Mouse (Mus musculus) C2C12 (cell line): ENCODE results near the gene Mymk. TPM values are rescaled to one million over a fixed set of nuclear protein-coding genes. Genes with fewer than 3 reads are reported as not detected.

Experiments
- H3K27me3 ChIP-seq: one replicate; pipeline ENCODE4 v1.6.1; 2011; ENCODE audit not compliant: control insufficient read depth, insufficient read depth, insufficient read length
- H3K36me3 ChIP-seq: one replicate; pipeline ENCODE4 v1.6.1; 2011; ENCODE audit not compliant: control insufficient read depth, insufficient read depth
- H3K4me3 ChIP-seq: one replicate; pipeline ENCODE4 v1.5.1; 2011; ENCODE audit warnings: mild to moderate bottlenecking, control low read depth; ENCODE audit not compliant: poor library complexity, insufficient read depth, severe bottlenecking
- H3K79me2 ChIP-seq: one replicate; pipeline ENCODE4 v1.6.1; 2011; ENCODE audit not compliant: control insufficient read depth, insufficient read depth
- H3K79me3 ChIP-seq: one replicate; pipeline ENCODE4 v1.6.1; 2011; ENCODE audit warnings: low read depth, control low read depth
- H3ac ChIP-seq: one replicate; pipeline ENCODE3; 2011; ENCODE audit warnings: low read depth; ENCODE audit not compliant: control insufficient read depth, insufficient read length
- CEBPB ChIP-seq: IDR thresholded peaks from one replicate; pipeline ENCODE4 v1.6.1; 2011; ENCODE audit warnings: low read depth, mild to moderate bottlenecking, control low read depth, moderate library complexity
- CTCF ChIP-seq: IDR thresholded peaks from one replicate; pipeline ENCODE4 v1.5.1; 2011; ENCODE audit not compliant: control insufficient read depth, insufficient read depth, insufficient read length
- FOSL1 ChIP-seq: IDR thresholded peaks from one replicate; pipeline ENCODE4 v1.8.0; 2011; ENCODE audit warnings: mild to moderate bottlenecking, low read length; ENCODE audit not compliant: poor library complexity, insufficient read depth, severe bottlenecking
- MAX ChIP-seq: IDR thresholded peaks from one replicate; pipeline ENCODE4 v1.6.1; 2011; ENCODE audit warnings: mild to moderate bottlenecking, control low read depth
- MYOD1 ChIP-seq: IDR thresholded peaks from one replicate; pipeline ENCODE4 v1.6.1; 2011; ENCODE audit warnings: low read depth; ENCODE audit not compliant: control insufficient read depth, insufficient read length
- MYOG ChIP-seq: IDR thresholded peaks from one replicate; pipeline ENCODE4 v1.6.1; 2011; ENCODE audit not compliant: control insufficient read depth, insufficient read length; ENCODE audit errors: extremely low read depth
- USF1 ChIP-seq: IDR thresholded peaks from one replicate; pipeline ENCODE4 v1.6.1; 2011; ENCODE audit warnings: low read depth, mild to moderate bottlenecking, control low read depth, moderate library complexity
- long read RNA-seq, 2 experiments: library from polyadenylated mRNA; unstranded; transcript quantifications; one replicate each; pipeline ENCODE4 v2.0.0; 2019 to 2020
- polyA plus RNA-seq: library from polyadenylated mRNA; unstranded; fragments of >200 nt; fragmentation: generic; extraction: Trizol; gene quantifications from one replicate; pipeline ENCODE4 v1.2.1, GENCODE M21; 2012; ENCODE audit warnings: missing spikeins

The Mymk gene
- 3.8 TPM for polyA plus RNA-seq
- long read RNA-seq, experiment 1, transcript Mymk-201 (5 exons, 1,382 nt), result major isoform, 92 of 108 reads
- long read RNA-seq, experiment 1, partial matches to known transcripts, result 13 of 108 reads
- long read RNA-seq, experiment 1, other reads (novel, unspliced or antisense), result 3 of 108 reads
- long read RNA-seq, experiment 2, result 0 reads

- Histone ChIP-seq H3ac (no peak within 1 kb of the TSS), H3K36me3 (no peaks in the 10 kb centered on the region), H3K79me3 (no peaks in the 10 kb centered on the region), H3K27me3 (peaks cover 5% of the 10 kb centered on the region), H3K79me2 (no peaks in the 10 kb centered on the region), H3K4me3 (no peak within 1 kb of the TSS)
- TF ChIP-seq CEBPB, result no peak
- peak; percentile 20 for TF ChIP-seq MYOD1
These were observed at the start of gene Mymk for GRCm38 (mm10) chr2:27071978-27072377. Mymk (minus strand) TSS chr2:27072179.

GRCm38 (mm10) chr2:27120241-27120641 lies 48.3 kb upstream of the Mymk start:
- TF ChIP-seq CEBPB, result no peak
- no peak for TF ChIP-seq MYOG
- no peak for TF ChIP-seq FOSL1
- no peak for TF ChIP-seq MAX
- TF ChIP-seq MYOD1, result no peak
- TF ChIP-seq CTCF, result no peak
- TF ChIP-seq USF1, result no peak
- Histone ChIP-seq H3K79me2 (no peaks in the 10 kb centered on the region), H3K4me3 (no peak overlapping the region), H3ac (no peak overlapping the region), H3K27me3 (peaks cover 81% of the 10 kb centered on the region), H3K36me3 (no peaks in the 10 kb centered on the region), H3K79me3 (no peaks in the 10 kb centered on the region)

- H3K27me3 ChIP-seq, result peaks cover 85% of the 10 kb centered on the region
- H3K79me2 ChIP-seq, result no peaks in the 10 kb centered on the region
- no peak overlapping the region for H3ac ChIP-seq
- no peaks in the 10 kb centered on the region for H3K79me3 ChIP-seq
- TF ChIP-seq MYOG (no peak), CTCF (no peak), CEBPB (no peak), FOSL1 (no peak), MAX (no peak), USF1 (no peak), MYOD1 (no peak)
- H3K36me3 ChIP-seq, result no peaks in the 10 kb centered on the region
- no peak overlapping the region for H3K4me3 ChIP-seq
These were observed 47.8 kb upstream of the Mymk start for GRCm38 (mm10) chr2:27119766-27120165.

- Histone ChIP-seq H3K79me2 (no peaks in the 10 kb centered on the region), H3K4me3 (no peak overlapping the region), H3ac (no peak overlapping the region), H3K79me3 (no peaks in the 10 kb centered on the region), H3K36me3 (no peaks in the 10 kb centered on the region), H3K27me3 (peaks cover 90% of the 10 kb centered on the region)
- TF ChIP-seq CEBPB, result no peak
- no peak for TF ChIP-seq USF1
- no peak for TF ChIP-seq MYOD1
- no peak for TF ChIP-seq MAX
- no peak for TF ChIP-seq CTCF
- no peak for TF ChIP-seq FOSL1
- TF ChIP-seq MYOG, result no peak
These were observed 46.5 kb upstream of the Mymk start for GRCm38 (mm10) chr2:27118452-27118851.

- Histone ChIP-seq H3K4me3 (no peak overlapping the region), H3K79me2 (no peaks in the 10 kb centered on the region), H3K27me3 (peaks cover 83% of the 10 kb centered on the region), H3K36me3 (no peaks in the 10 kb centered on the region), H3K79me3 (no peaks in the 10 kb centered on the region), H3ac (no peak overlapping the region)
- TF ChIP-seq FOSL1 (no peak), USF1 (no peak), MYOD1 (no peak)
These were observed 42.2 kb upstream of the Mymk start for GRCm38 (mm10) chr2:27114169-27114568.

- no peaks in the 10 kb centered on the region for H3K79me2 ChIP-seq
- H3K4me3 ChIP-seq, result no peak overlapping the region
- H3K79me3 ChIP-seq, result no peaks in the 10 kb centered on the region
- no peak overlapping the region for H3ac ChIP-seq
- peaks cover 80% of the 10 kb centered on the region for H3K27me3 ChIP-seq
- H3K36me3 ChIP-seq, result no peaks in the 10 kb centered on the region
- TF ChIP-seq FOSL1 (no peak), CEBPB (no peak), MAX (no peak), USF1 (no peak), MYOG (no peak), MYOD1 (no peak), CTCF (no peak)
These were observed 40.6 kb upstream of the Mymk start for GRCm38 (mm10) chr2:27112585-27112984.

GRCm38 (mm10) chr2:27109052-27109451 lies 37.1 kb upstream of the Mymk start:
- peaks cover 65% of the 10 kb centered on the region for H3K27me3 ChIP-seq
- no peak overlapping the region for H3ac ChIP-seq
- H3K79me2 ChIP-seq, result no peaks in the 10 kb centered on the region
- H3K4me3 ChIP-seq, result no peak overlapping the region
- no peak for TF ChIP-seq MAX
- TF ChIP-seq MYOG, result no peak
- no peak for TF ChIP-seq USF1
- TF ChIP-seq FOSL1, result no peak
- no peak for TF ChIP-seq MYOD1
- TF ChIP-seq CTCF, result no peak
- TF ChIP-seq CEBPB, result no peak
- no peaks in the 10 kb centered on the region for H3K36me3 ChIP-seq
- no peaks in the 10 kb centered on the region for H3K79me3 ChIP-seq
